Mouse (Mus musculus) frontal cortex, postnatal 36 days (tissue): Measurements from ENCODE around the gene Hoxa3.

ENCODE experiments used
- DNase-seq, 2 experiments: peaks; one replicate each; pipeline ENCODE4 v3.0.0; 2022; ENCODE audit warnings: low spot score in 2 of 2

Hoxa3 gene

GRCm38 (mm10) chr6:52205221-52205620, 7.9 kb downstream of the Hoxa3 start:
- peak in 1 of 2 experiments; percentile 1 for DNase-seq

GRCm38 (mm10) chr6:52204050-52204752, 8.9 kb downstream of the Hoxa3 start, which contains the start of gene Hoxa5:
Gene Hoxa5 (minus strand): TSS chr6:52204587.
- DNase-seq, result no peak

GRCm38 (mm10) chr6:52203371-52204049, 9.6 kb downstream of the Hoxa3 start:
- DNase-seq, result no peak

GRCm38 (mm10) chr6:52203121-52203370, 10.1 kb downstream of the Hoxa3 start:
- DNase-seq, result no peak

- DNase-seq, result no peak
Measured at GRCm38 (mm10) chr6:52202362-52203120, 10.6 kb downstream of the Hoxa3 start.

GRCm38 (mm10) chr6:52201269-52201668, 11.9 kb downstream of the Hoxa3 start:
- no peak for DNase-seq

GRCm38 (mm10) chr6:52200751-52201250, 12.3 kb downstream of the Hoxa3 start:
- no peak for DNase-seq

GRCm38 (mm10) chr6:52200073-52200750, 12.9 kb downstream of the Hoxa3 start:
- no peak for DNase-seq

GRCm38 (mm10) chr6:52197271-52197670, 15.9 kb downstream of the Hoxa3 start:
- DNase-seq, result no peak

GRCm38 (mm10) chr6:52196811-52197210, 16.3 kb downstream of the Hoxa3 start:
- no peak for DNase-seq

GRCm38 (mm10) chr6:52194690-52195089, 18.4 kb downstream of the Hoxa3 start:
- DNase-seq, result no peak

- no peak for DNase-seq
Measured at GRCm38 (mm10) chr6:52191860-52192550, 21.1 kb downstream of the Hoxa3 start.

- DNase-seq, result no peak
Measured at GRCm38 (mm10) chr6:52190906-52191810, 22.0 kb downstream of the Hoxa3 start, which contains the start of gene Hoxa4. Gene Hoxa4 (minus strand): TSS chr6:52191753.

- no peak for DNase-seq
Measured at GRCm38 (mm10) chr6:52190410-52190809, 22.7 kb downstream of the Hoxa3 start.

GRCm38 (mm10) chr6:52189909-52190308, 23.2 kb downstream of the Hoxa3 start:
- DNase-seq, result no peak

- no peak for DNase-seq
Measured at GRCm38 (mm10) chr6:52189172-52189591, 24.0 kb downstream of the Hoxa3 start.

GRCm38 (mm10) chr6:52186500-52186899, 26.6 kb downstream of the Hoxa3 start:
- no peak for DNase-seq

GRCm38 (mm10) chr6:52185834-52186233, 27.3 kb downstream of the Hoxa3 start:
- DNase-seq, result no peak

GRCm38 (mm10) chr6:52185222-52185621, 27.9 kb downstream of the Hoxa3 start:
- no peak for DNase-seq

- DNase-seq, result no peak
Measured at GRCm38 (mm10) chr6:52184668-52185067, 28.5 kb downstream of the Hoxa3 start.
